Mouse (Mus musculus) small intestine, adult 2 months (tissue): ENCODE data around the gene Nudt12.

Experiments used
- CTCF ChIP-seq: fragments of 200-500 bp; IDR thresholded peaks from 2 replicates; pipeline ENCODE4 v1.5.1; 2012; ENCODE audit warnings: low read depth, mild to moderate bottlenecking, control low read depth, inconsistent platforms, low read length, moderate library complexity, mixed read lengths; ENCODE audit not compliant: insufficient replicate concordance, insufficient read length; ENCODE audit errors: extremely low read depth
- POLR2A ChIP-seq: fragments of 200-500 bp; IDR thresholded peaks from 2 replicates; pipeline ENCODE4 v1.6.1; 2012; ENCODE audit warnings: low read depth, mild to moderate bottlenecking, control low read depth, inconsistent platforms, low read length, moderate library complexity

DNA sequence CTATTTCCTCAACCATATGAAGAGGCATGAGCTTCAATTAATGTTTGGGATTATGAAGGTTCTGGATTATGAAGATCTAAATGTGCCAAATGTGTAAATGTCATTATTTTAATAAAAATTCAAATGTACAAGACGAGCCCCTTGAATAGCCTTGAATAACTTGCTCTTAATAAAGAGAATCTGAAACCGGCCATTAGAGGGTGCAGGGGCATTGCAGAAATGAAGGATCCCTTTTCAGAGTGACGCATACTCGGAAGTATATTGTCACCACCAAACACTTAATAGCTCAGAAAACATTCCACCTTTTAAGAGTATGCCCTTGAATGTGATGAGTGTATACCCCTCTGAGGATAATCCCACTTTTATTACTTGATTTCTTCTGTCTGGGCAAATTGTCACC is 40.1 kb upstream of the Nudt12 start:
- TF ChIP-seq CTCF (no peak), POLR2A (no peak)
